Mouse (Mus musculus) neutrophil, adult 5-6 weeks (primary cell): ENCODE measurements around the gene Mettl1. TPM values are rescaled to one million over a fixed set of nuclear protein-coding genes. Genes with fewer than 3 reads are reported as not detected.
A peak's percentile ranks its signal among the peaks of the same experiment; 100 is the strongest.

Experiments used
- ATAC-seq: fragments of 151-379, 151-347 bp; 2 replicates; pipeline ENCODE4 v1.8.0; 2017; ENCODE audit warnings: mild to moderate bottlenecking, moderate TSS enrichment; ENCODE audit not compliant: insufficient number of reproducible peaks, poor library complexity, low FRiP score, severe bottlenecking; ENCODE audit errors: extremely low read depth
- total RNA-seq: library from RNA; stranded (forward); fragments of 200-1000 nt; gene quantifications from 2 replicates; pipeline ENCODE4 v1.2.3, GENCODE M21; 2017

The Mettl1 gene
- 4.3 and 8.3 TPM in 2 replicates for total RNA-seq

- no peak for ATAC-seq
Observed at GRCm38 (mm10) chr10:127041274-127041766, at the start of gene Mettl1, which contains the start of gene Eef1akmt3. Gene Mettl1 (plus strand): TSS chr10:127041414. Gene Eef1akmt3 (minus strand): TSS chr10:127041513.

- no peak for ATAC-seq
Observed at GRCm38 (mm10) chr10:126991676-126992075, 49.5 kb upstream of the Mettl1 start.

- ATAC-seq, result 0 out of 2 replicates have a peak, but pooled peaks have one; percentile 15
Observed at GRCm38 (mm10) chr10:126993621-126994020, 47.6 kb upstream of the Mettl1 start.

- no peak for ATAC-seq
Observed at GRCm38 (mm10) chr10:126997340-126998113, 43.7 kb upstream of the Mettl1 start.

- ATAC-seq, result no peak
Observed at GRCm38 (mm10) chr10:127000529-127000928, 40.7 kb upstream of the Mettl1 start, which contains the start of gene Avil. Gene Avil (plus strand): TSS chr10:127000709.

- ATAC-seq, result no peak
Observed at GRCm38 (mm10) chr10:127001297-127001696, 39.9 kb upstream of the Mettl1 start.

- ATAC-seq, result no peak
Observed at GRCm38 (mm10) chr10:127002056-127002455, 39.2 kb upstream of the Mettl1 start.

- ATAC-seq, result no peak
Observed at GRCm38 (mm10) chr10:127002765-127003164, 38.4 kb upstream of the Mettl1 start.

GRCm38 (mm10) chr10:127003334-127003733 is 37.9 kb upstream of the Mettl1 start:
- ATAC-seq, result no peak

GRCm38 (mm10) chr10:127003806-127004205 is 37.4 kb upstream of the Mettl1 start:
- ATAC-seq, result no peak

GRCm38 (mm10) chr10:127016488-127016887 is 24.7 kb upstream of the Mettl1 start:
- no peak for ATAC-seq

GRCm38 (mm10) chr10:127017071-127017470 is 24.1 kb upstream of the Mettl1 start:
- ATAC-seq, result no peak

- no peak for ATAC-seq
Observed at GRCm38 (mm10) chr10:127018422-127018821, 22.8 kb upstream of the Mettl1 start.

GRCm38 (mm10) chr10:127030336-127031296 is 10.6 kb upstream of the Mettl1 start, which contains the start of gene Tsfm:
Gene Tsfm (minus strand): TSS chr10:127030840.
- ATAC-seq, result peak; percentile 95

- no peak for ATAC-seq
Observed at GRCm38 (mm10) chr10:127033301-127033741, 7.9 kb upstream of the Mettl1 start.

- ATAC-seq, result no peak
Observed at GRCm38 (mm10) chr10:127036273-127036672, 4.9 kb upstream of the Mettl1 start.

- ATAC-seq, result no peak
Observed at GRCm38 (mm10) chr10:127037641-127038040, 3.6 kb upstream of the Mettl1 start.

- no peak for ATAC-seq
Observed at GRCm38 (mm10) chr10:127040569-127041214, 522 bp upstream of the Mettl1 start.
